Comparison of ENCODE assay signal across 18 mouse cellular contexts in genomic region chr16:81191621-81192020, GRCm38 (mm10). TPM values are rescaled to one million over a fixed set of nuclear protein-coding genes. Genes with fewer than 3 reads are reported as not detected.
"Had no signal": no experiment of that assay in that cellular context is flagged by ENCODE, and none has a peak within 500 bp of the region (broad histone marks: within the 10 kb centered on the region; RNA-seq: fewer than 3 reads in every experiment).

No protein-coding gene starts in this region.

- H3K9me3 ChIP-seq: lung, embryonic 15.5 days; megakaryocyte, embryonic 14.5 days; midbrain, embryonic 13.5 days; midbrain, embryonic 15.5 days; neural tube, embryonic 12.5 days; stomach, embryonic 15.5 days had no signal

- DNase-seq: lung, postnatal 14 days; lung, postnatal 36 days; right cerebral cortex, postnatal 14 days; thymus, adult 2 months; thymus, postnatal 25 days; thymus, postnatal 4 days had no signal

- H3K4me3 ChIP-seq: lung, embryonic 15.5 days; megakaryocyte, embryonic 14.5 days; midbrain, embryonic 13.5 days; midbrain, embryonic 15.5 days; neural tube, embryonic 12.5 days; stomach, embryonic 15.5 days had no signal

- H3K4me2 ChIP-seq: lung, embryonic 15.5 days; midbrain, embryonic 11.5 days; midbrain, embryonic 13.5 days; midbrain, embryonic 15.5 days; neural tube, embryonic 12.5 days; stomach, embryonic 15.5 days had no signal

- H3K27ac ChIP-seq: lung, embryonic 15.5 days; macrophage; midbrain, embryonic 13.5 days; midbrain, embryonic 15.5 days; neural tube, embryonic 12.5 days; stomach, embryonic 15.5 days; stomach, postnatal 0 days had no signal

- H3K27me3 ChIP-seq: lung, embryonic 15.5 days; megakaryocyte, embryonic 14.5 days; midbrain, embryonic 13.5 days; midbrain, embryonic 15.5 days; neural tube, embryonic 12.5 days; stomach, embryonic 15.5 days had no signal

- H3K9ac ChIP-seq: lung, embryonic 15.5 days; midbrain, embryonic 13.5 days; midbrain, embryonic 15.5 days; neural tube, embryonic 12.5 days; stomach, embryonic 15.5 days had no signal

- ATAC-seq: lung, postnatal 0 days; midbrain, embryonic 13.5 days; midbrain, embryonic 15.5 days had no signal

- H3K36me3 ChIP-seq: lung, embryonic 15.5 days; midbrain, embryonic 13.5 days; midbrain, embryonic 15.5 days; neural tube, embryonic 12.5 days; stomach, embryonic 15.5 days had no signal

- H3K4me1 ChIP-seq: lung, embryonic 15.5 days; midbrain, embryonic 13.5 days; midbrain, embryonic 15.5 days; neural tube, embryonic 12.5 days; stomach, embryonic 15.5 days had no signal

RNA-seq across cellular contexts. Expression of gene Ncam2, which starts 8.9 kb away (rescaled TPM):
- polyA plus RNA-seq: spleen, adult 2 months; testis, adult 2 months; thymus, adult 2 months had no signal
